Mouse (Mus musculus) kidney, adult 2 months (tissue): ENCODE results near the gene Cdkn2c. TPM values are rescaled to one million over a fixed set of nuclear protein-coding genes. Genes with fewer than 3 reads are reported as not detected.

Experiments
- DNase-seq: peaks from one replicate; pipeline ENCODE4 v3.0.0; 2021
- H3K27ac ChIP-seq: fragments of 200-500 bp; 2 replicates; pipeline ENCODE4 v1.5.1; 2012; ENCODE audit warnings: low read depth, low read length, control low read depth, inconsistent platforms; ENCODE audit not compliant: insufficient read depth
- H3K27me3 ChIP-seq: fragments of 200-500 bp; replicated peaks from 2 replicates; pipeline ENCODE4 v1.6.1; 2012; ENCODE audit warnings: mild to moderate bottlenecking, moderate library complexity, low read length, inconsistent platforms; ENCODE audit not compliant: control insufficient read depth, insufficient read depth
- H3K36me3 ChIP-seq: fragments of 200-500 bp; 2 replicates; pipeline ENCODE4 v1.6.1; 2012; ENCODE audit warnings: mild to moderate bottlenecking, moderate library complexity, low read length, inconsistent platforms; ENCODE audit not compliant: control insufficient read depth, insufficient read depth
- H3K4me1 ChIP-seq: fragments of 200-500 bp; 2 replicates; pipeline ENCODE4 v1.6.1; 2011; ENCODE audit warnings: low read length; ENCODE audit not compliant: control insufficient read depth, insufficient read depth
- H3K4me3 ChIP-seq: fragments of 200-500 bp; 2 replicates; pipeline ENCODE4 v1.5.1; 2011; ENCODE audit warnings: mild to moderate bottlenecking, low read depth, low read length, control low read depth; ENCODE audit not compliant: insufficient read depth
- CTCF ChIP-seq: fragments of 200-500 bp; conservative IDR thresholded peaks from 2 replicates; pipeline ENCODE4 v1.5.1; 2011; ENCODE audit warnings: low read depth, mild to moderate bottlenecking, control low read depth, low read length, moderate library complexity, mixed read lengths; ENCODE audit not compliant: insufficient read depth, insufficient read length
- POLR2A ChIP-seq: fragments of 200-500 bp; IDR thresholded peaks from one replicate; pipeline ENCODE4 v1.6.1; 2011; ENCODE audit warnings: low read depth, low read length, control low read depth
- WGBS: fragments of 180-500 bp; shearing (Covaris S2); methylation state at CpG from one replicate; pipeline ENCODE4 v1.1.7; 2018; 5-methylcytosine and 5-hydroxymethylcytosine counted together
- polyA plus RNA-seq: library from polyadenylated mRNA; depleted of rRNA; stranded (reverse); fragments of >200 nt; gene quantifications from 2 replicates; pipeline ENCODE4 v1.2.3, GENCODE M21; 2012

Cdkn2c gene
- polyA plus RNA-seq, 1 experiment, result 11.5 TPM

- Histone ChIP-seq H3K27me3 (no peaks in the 10 kb centered on the region), H3K4me1 (no peaks in the 10 kb centered on the region), H3K36me3 (no peaks in the 10 kb centered on the region), H3K4me3 (peak overlapping the region; percentile 74), H3K27ac (peak overlapping the region; percentile 69)
- DNase-seq, result peak; percentile 67
- WGBS, result under 1% methylated on average over 53 of the region's 53 CpGs
- TF ChIP-seq CTCF (no peak), POLR2A (no peak)
Observed at GRCm38 (mm10) chr4:109657021-109657850, 9.8 kb downstream of the Cdkn2c start.

- no peaks in the 10 kb centered on the region for H3K4me1 ChIP-seq
- TF ChIP-seq POLR2A (no peak), CTCF (no peak)
- no peak overlapping the region for H3K4me3 ChIP-seq
- peak overlapping the region; percentile 31; the same call in 1 of the 2 replicates for H3K27ac ChIP-seq
- peak; percentile 46 for DNase-seq
- no peaks in the 10 kb centered on the region for H3K27me3 ChIP-seq
- H3K36me3 ChIP-seq, result no peaks in the 10 kb centered on the region
- 65% methylated on average over 4 of the region's 4 CpGs for WGBS
Observed at GRCm38 (mm10) chr4:109656301-109656700, 10.7 kb downstream of the Cdkn2c start.

- no peaks in the 10 kb centered on the region for H3K27me3 ChIP-seq
- no peak for DNase-seq
- H3K36me3 ChIP-seq, result no peaks in the 10 kb centered on the region
- no peak overlapping the region for H3K27ac ChIP-seq
- 87% methylated on average over 2 of the region's 2 CpGs for WGBS
- H3K4me3 ChIP-seq, result no peak overlapping the region
- TF ChIP-seq CTCF (no peak), POLR2A (no peak)
- H3K4me1 ChIP-seq, result no peaks in the 10 kb centered on the region
Observed at GRCm38 (mm10) chr4:109655738-109656137, 11.3 kb downstream of the Cdkn2c start.

- WGBS, result 95% methylated on average over 2 of the region's 2 CpGs
- TF ChIP-seq CTCF, result no peak
Observed at GRCm38 (mm10) chr4:109654701-109655100, 12.3 kb downstream of the Cdkn2c start.

GRCm38 (mm10) chr4:109653251-109653650 is 13.7 kb downstream of the Cdkn2c start:
- H3K27me3 ChIP-seq, result no peaks in the 10 kb centered on the region
- DNase-seq, result no peak
- no peak overlapping the region for H3K4me3 ChIP-seq

More at GRCm38 (mm10) chr4:109654701-109655100, 12.3 kb downstream of the Cdkn2c start:
- Histone ChIP-seq H3K36me3 (no peaks in the 10 kb centered on the region), H3K27ac (no peak overlapping the region), H3K4me1 (no peaks in the 10 kb centered on the region), H3K4me3 (no peak overlapping the region), H3K27me3 (no peaks in the 10 kb centered on the region)
- no peak for DNase-seq

GRCm38 (mm10) chr4:109649331-109649730 is 17.7 kb downstream of the Cdkn2c start:
- TF ChIP-seq CTCF, result no peak
- no peak for TF ChIP-seq POLR2A
- Histone ChIP-seq H3K27me3 (no peaks in the 10 kb centered on the region), H3K4me3 (no peak overlapping the region), H3K27ac (no peak overlapping the region), H3K36me3 (no peaks in the 10 kb centered on the region), H3K4me1 (no peaks in the 10 kb centered on the region)
- DNase-seq, result no peak
- 85% methylated on average over 5 of the region's 5 CpGs for WGBS

More at GRCm38 (mm10) chr4:109653251-109653650, 13.7 kb downstream of the Cdkn2c start:
- H3K36me3 ChIP-seq, result no peaks in the 10 kb centered on the region
- TF ChIP-seq POLR2A (no peak), CTCF (no peak)
- H3K27ac ChIP-seq, result no peak overlapping the region
- no peaks in the 10 kb centered on the region for H3K4me1 ChIP-seq

- no peak for TF ChIP-seq CTCF
- TF ChIP-seq POLR2A, result no peak
- 85% methylated on average over 4 of the region's 4 CpGs for WGBS
- no peak overlapping the region for H3K4me3 ChIP-seq
- DNase-seq, result no peak
- no peak overlapping the region for H3K27ac ChIP-seq
- no peaks in the 10 kb centered on the region for H3K27me3 ChIP-seq
- H3K4me1 ChIP-seq, result no peaks in the 10 kb centered on the region
- H3K36me3 ChIP-seq, result no peaks in the 10 kb centered on the region
Observed at GRCm38 (mm10) chr4:109647281-109647680, 19.7 kb downstream of the Cdkn2c start.

- no peaks in the 10 kb centered on the region for H3K36me3 ChIP-seq
- no peak overlapping the region for H3K4me3 ChIP-seq
- WGBS, result 81% methylated on average over 3 of the region's 3 CpGs
- no peak for DNase-seq
- no peak overlapping the region for H3K27ac ChIP-seq
- H3K27me3 ChIP-seq, result no peaks in the 10 kb centered on the region
- no peaks in the 10 kb centered on the region for H3K4me1 ChIP-seq
- TF ChIP-seq POLR2A (no peak), CTCF (no peak)
Observed at GRCm38 (mm10) chr4:109641451-109641850, 25.5 kb downstream of the Cdkn2c start.
